Mouse (Mus musculus) liver, adult 2 months (tissue): Measurements from ENCODE around the gene Wasf2. TPM values are rescaled to one million over a fixed set of nuclear protein-coding genes. Genes with fewer than 3 reads are reported as not detected.
A peak's percentile ranks its signal among the peaks of the same experiment; 100 is the strongest.

Experiments used
- DNase-seq: peaks from one replicate; pipeline ENCODE4 v3.0.0-alpha.2; 2011; ENCODE audit warnings: low read depth, low spot score; ENCODE audit errors: extremely low read depth
- H3K27ac ChIP-seq: fragments of 200-500 bp; replicated peaks from 2 replicates; pipeline ENCODE4 v1.5.1; 2012; ENCODE audit warnings: low read depth, mild to moderate bottlenecking, control low read depth, inconsistent platforms, low read length; ENCODE audit not compliant: insufficient read depth
- H3K27me3 ChIP-seq: fragments of 200-500 bp; 2 replicates; pipeline ENCODE4 v1.6.1; 2012; ENCODE audit warnings: mild to moderate bottlenecking, moderate library complexity, low read length, inconsistent platforms; ENCODE audit not compliant: control insufficient read depth, insufficient read depth
- H3K36me3 ChIP-seq: fragments of 200-500 bp; 2 replicates; pipeline ENCODE4 v1.6.1; 2012; ENCODE audit warnings: low read length, inconsistent platforms; ENCODE audit not compliant: control insufficient read depth, insufficient read depth
- H3K4me1 ChIP-seq: fragments of 200-500 bp; 2 replicates; pipeline ENCODE4 v1.6.1; 2011; ENCODE audit warnings: low read length; ENCODE audit not compliant: control insufficient read depth, insufficient read depth
- H3K4me3 ChIP-seq: fragments of 200-500 bp; 2 replicates; pipeline ENCODE4 v1.5.1; 2011; ENCODE audit warnings: low read depth, mild to moderate bottlenecking, control low read depth, low read length, moderate library complexity; ENCODE audit not compliant: insufficient read depth
- H3K79me2 ChIP-seq: fragments of 200-500 bp; 2 replicates; pipeline ENCODE4 v1.6.1; 2012; ENCODE audit warnings: inconsistent platforms, mild to moderate bottlenecking, low read length, moderate library complexity; ENCODE audit not compliant: control insufficient read depth, insufficient read depth
- H3K9ac ChIP-seq: fragments of 200-500 bp; 2 replicates; pipeline ENCODE4 v1.6.1; 2012; ENCODE audit warnings: low read depth, mild to moderate bottlenecking, control low read depth, inconsistent platforms, low read length
- CTCF ChIP-seq: fragments of 200-500 bp; IDR thresholded peaks from 2 replicates; pipeline ENCODE4 v1.5.1; 2011; ENCODE audit warnings: low read depth, low read length, control low read depth
- POLR2A ChIP-seq: fragments of 200-500 bp; IDR thresholded peaks from 2 replicates; pipeline ENCODE4 v1.6.1; 2011; ENCODE audit warnings: low read length, control low read depth; ENCODE audit not compliant: insufficient read depth; ENCODE audit errors: extremely low read depth
- WGBS: fragments of 180-500 bp; shearing (Covaris S2); methylation state at CpG from one replicate; pipeline ENCODE4 v1.1.7; 2018; 5-methylcytosine and 5-hydroxymethylcytosine counted together
- polyA plus RNA-seq: library from polyadenylated mRNA; depleted of rRNA; stranded (reverse); fragments of >200 nt; gene quantifications from 2 replicates; pipeline ENCODE4 v1.2.3, GENCODE M21; 2012; rRNA removed
- total RNA-seq: library from RNA; depleted of rRNA; stranded (reverse); fragments of >200 nt; gene quantifications from 2 replicates; pipeline ENCODE4 v1.2.3, GENCODE M21; 2014; rRNA removed

The Wasf2 gene
- total RNA-seq (6.0 and 10.7 TPM in 2 replicates), polyA plus RNA-seq (12.3 and 17.0 TPM in 2 replicates)

- Histone ChIP-seq H3K36me3 (no peaks in the 10 kb centered on the region), H3K4me3 (peak within 1 kb of the TSS; percentile 84), H3K4me1 (peaks cover 13% of the 10 kb centered on the region; the same call in 1 of the 2 replicates), H3K27me3 (no peaks in the 10 kb centered on the region), H3K79me2 (peaks cover 17% of the 10 kb centered on the region; the same call in 1 of the 2 replicates), H3K27ac (peak within 1 kb of the TSS; percentile 77), H3K9ac (peak within 1 kb of the TSS; percentile 94)
- TF ChIP-seq CTCF (no peak), POLR2A (peak; percentile 79)
- WGBS, result under 1% methylated on average over 65 of the region's 65 CpGs
- peak; percentile 94 for DNase-seq
Observed at GRCm38 (mm10) chr4:133129931-133130889, at the start of gene Wasf2. TSS of gene Wasf2 (plus strand) at chr4:133130505.

- WGBS, result 57% methylated on average over 3 of the region's 3 CpGs
- Histone ChIP-seq H3K79me2 (no peaks in the 10 kb centered on the region), H3K36me3 (no peaks in the 10 kb centered on the region), H3K4me3 (no peak overlapping the region), H3K27ac (no peak overlapping the region), H3K27me3 (no peaks in the 10 kb centered on the region), H3K4me1 (peaks cover 14% of the 10 kb centered on the region), H3K9ac (no peak overlapping the region)
- no peak for TF ChIP-seq POLR2A
- TF ChIP-seq CTCF, result no peak
- no peak for DNase-seq
Observed at GRCm38 (mm10) chr4:133080862-133081261, 49.4 kb upstream of the Wasf2 start.

DNA sequence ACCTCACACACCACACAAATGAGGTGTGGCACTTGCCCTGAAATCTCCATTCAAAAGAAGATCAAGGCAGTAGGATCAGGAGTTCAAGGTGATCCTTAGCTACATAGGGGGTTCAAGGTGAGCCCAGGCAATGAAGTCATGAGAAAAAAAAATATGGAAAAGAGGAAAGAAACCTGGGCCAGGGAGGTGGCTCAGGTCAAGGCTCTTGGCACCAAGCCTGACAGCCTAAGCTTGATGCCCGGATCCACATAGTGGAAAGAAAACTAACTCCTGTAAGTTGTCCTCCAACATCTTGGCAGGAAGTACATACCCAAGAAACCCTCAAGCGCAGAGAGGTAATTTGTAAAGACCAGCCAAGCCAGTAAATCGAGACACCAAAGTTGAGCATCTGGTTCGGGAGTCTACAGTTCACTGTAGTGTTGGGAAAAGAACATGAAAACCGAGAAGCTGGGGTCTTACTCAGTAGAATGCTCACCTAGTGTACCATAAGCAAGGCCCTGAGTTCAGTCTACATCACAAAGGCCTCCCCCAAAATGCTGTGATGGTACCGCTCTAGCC, 48.0 kb upstream of the Wasf2 start:
- Histone ChIP-seq H3K27ac (no peak overlapping the region), H3K4me1 (peaks cover 14% of the 10 kb centered on the region), H3K27me3 (no peaks in the 10 kb centered on the region), H3K4me3 (no peak overlapping the region), H3K9ac (no peak overlapping the region), H3K79me2 (no peaks in the 10 kb centered on the region), H3K36me3 (no peaks in the 10 kb centered on the region)
- TF ChIP-seq CTCF (no peak), POLR2A (no peak)
- WGBS, result 77% methylated on average over 6 of the region's 6 CpGs
- DNase-seq, result peak; percentile 56

DNA sequence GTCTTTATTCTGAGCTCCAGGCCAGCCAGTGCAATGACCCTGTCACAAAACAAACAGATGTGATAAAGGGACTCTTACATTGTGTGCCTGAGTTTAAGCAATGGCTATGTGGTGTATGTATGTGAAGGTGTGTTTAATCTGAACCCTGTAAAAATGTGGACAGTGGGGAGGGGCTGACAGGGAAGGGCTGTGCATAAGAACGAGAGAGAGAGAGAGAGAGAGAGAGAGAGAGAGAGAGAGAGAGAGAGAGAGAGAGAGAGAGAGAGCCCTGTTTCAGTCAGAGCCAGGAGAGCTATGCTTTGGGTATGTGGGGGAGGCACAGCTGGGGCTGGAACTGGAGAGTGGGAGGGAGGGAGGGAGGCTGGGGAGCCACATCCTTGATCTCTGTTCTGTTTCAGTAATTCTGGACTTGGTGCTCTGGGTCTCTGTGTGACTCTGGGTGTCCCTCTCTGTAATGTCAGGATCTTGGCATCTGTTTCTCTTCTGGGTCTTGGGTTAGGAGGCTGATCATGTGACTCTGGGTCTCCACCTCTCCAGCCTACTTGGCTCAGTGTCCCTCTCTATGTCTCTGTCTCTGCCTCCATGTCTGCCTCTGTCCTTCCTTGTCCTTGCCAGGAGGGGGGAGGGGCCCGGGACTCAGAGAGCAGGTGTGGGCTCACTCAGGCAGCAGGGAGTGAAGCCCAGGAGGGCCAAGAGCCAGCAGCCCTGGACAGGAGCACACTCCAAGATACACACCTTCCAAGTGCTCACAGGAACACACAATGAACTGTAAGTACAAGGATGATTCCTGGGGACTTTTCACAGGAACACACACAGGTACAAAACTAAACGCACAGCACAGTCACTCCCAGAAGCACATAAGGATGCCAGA, 46.1 kb upstream of the Wasf2 start:
- peaks cover 14% of the 10 kb centered on the region for H3K4me1 ChIP-seq
- no peaks in the 10 kb centered on the region for H3K36me3 ChIP-seq
- 4% methylated on average over 3 of the region's 3 CpGs for WGBS
- H3K79me2 ChIP-seq, result no peaks in the 10 kb centered on the region
- DNase-seq, result peak; percentile 78
- TF ChIP-seq CTCF, result no peak
- no peak for TF ChIP-seq POLR2A
- no peak overlapping the region for H3K9ac ChIP-seq
- H3K27me3 ChIP-seq, result no peaks in the 10 kb centered on the region
- H3K27ac ChIP-seq, result no peak overlapping the region
- H3K4me3 ChIP-seq, result no peak overlapping the region

DNA sequence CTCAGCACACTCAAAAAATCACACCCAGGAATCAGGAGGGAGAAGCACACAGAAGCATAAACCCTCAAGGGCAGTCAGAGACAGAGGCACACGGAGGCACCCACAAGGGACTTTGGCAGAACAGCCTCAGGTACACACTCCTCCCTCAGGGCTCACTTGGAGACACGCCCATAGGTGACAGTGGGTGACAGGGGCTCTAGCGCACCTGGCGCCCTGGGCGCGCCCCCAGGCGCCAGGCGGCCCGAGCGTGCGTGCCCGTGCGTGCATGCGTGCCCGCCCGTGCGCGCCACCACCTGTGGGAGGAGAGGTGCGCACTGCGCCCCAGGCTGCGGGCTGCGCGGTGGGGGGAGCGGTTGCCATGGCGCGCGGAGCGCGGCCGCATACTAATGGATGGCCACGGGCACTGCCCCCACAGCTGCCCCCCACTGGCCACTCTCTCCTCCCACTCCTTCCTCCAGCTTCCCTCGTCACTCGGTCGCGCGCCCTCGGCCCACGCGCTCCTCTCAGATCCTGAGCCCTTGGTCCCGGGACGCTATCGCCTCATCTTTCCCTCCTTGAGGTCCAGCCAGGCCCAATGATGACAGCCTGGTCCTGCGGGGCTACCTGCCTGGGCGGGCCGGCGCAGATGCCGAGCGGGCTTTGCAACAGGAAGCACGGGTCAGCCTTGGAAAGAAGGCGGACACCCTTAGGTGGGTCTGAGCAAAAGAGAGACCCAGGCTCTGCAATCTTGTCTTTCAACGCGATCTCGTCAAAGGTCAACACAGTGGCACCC, 45.1 kb upstream of the Wasf2 start:
- DNase-seq, result no peak
- Histone ChIP-seq H3K4me1 (peaks cover 18% of the 10 kb centered on the region), H3K79me2 (no peaks in the 10 kb centered on the region), H3K4me3 (peak overlapping the region; percentile 20; the same call in 1 of the 2 replicates), H3K36me3 (no peaks in the 10 kb centered on the region), H3K27ac (no peak overlapping the region), H3K9ac (peak overlapping the region; percentile 22; the same call in 1 of the 2 replicates), H3K27me3 (no peaks in the 10 kb centered on the region)
- no peak for TF ChIP-seq POLR2A
- TF ChIP-seq CTCF, result no peak
- 8% methylated on average over 51 of the region's 53 CpGs for WGBS
